Mouse (Mus musculus) cortical plate, adult 2 months (tissue): ENCODE measurements around the gene Cab39.

Experiments used
- CTCF ChIP-seq: fragments of 200-500 bp; IDR thresholded peaks from 2 replicates; pipeline ENCODE4 v1.5.1; 2011; ENCODE audit warnings: mild to moderate bottlenecking, control low read depth, low read length; ENCODE audit not compliant: insufficient read depth; ENCODE audit errors: extremely low read depth
- POLR2A ChIP-seq: fragments of 200-500 bp; IDR thresholded peaks from 2 replicates; pipeline ENCODE4 v1.6.1; 2011; ENCODE audit warnings: mild to moderate bottlenecking, low read length, control low read depth; ENCODE audit not compliant: insufficient read depth; ENCODE audit errors: extremely low read depth

GRCm38 (mm10) chr1:85766120-85766519, 27.1 kb upstream of the Cab39 start:
- TF ChIP-seq CTCF, result no peak
- no peak for TF ChIP-seq POLR2A
